8 mouse cellular contexts compared by ENCODE assay signal in genomic region chr1:87620211-87620668, GRCm38 (mm10). TPM values are rescaled to one million over a fixed set of nuclear protein-coding genes. Genes with fewer than 3 reads are reported as not detected.
DNase-seq lines count a peak whose midpoint lies in the region; ATAC-seq lines count a peak whose summit lies in the region.

Gene Inpp5d (plus strand): TSS chr1:87620312.

- intact Hi-C loops in left cerebral cortex, postnatal 25 days (cut with DNase I), result no loop called here

- no peak within 1 kb of the TSS for H3K27ac ChIP-seq in embryonic facial prominence, embryonic 11.5 days (replicated peaks; ENCODE audit: low read depth, low read length)
- no peak within 1 kb of the TSS for H3K27ac ChIP-seq in hindbrain, embryonic 15.5 days (replicated peaks)

- WGBS in embryonic facial prominence, embryonic 11.5 days, result 75% methylated on average over 12 of the region's 12 CpGs
- WGBS in hindbrain, embryonic 15.5 days, result 81% methylated on average over 12 of the region's 12 CpGs

- ATAC-seq in embryonic facial prominence, embryonic 11.5 days (replicated peaks; ENCODE audit: insufficient number of reproducible peaks, low FRiP score, low TSS enrichment, low read depth), result no peak
- no peak for ATAC-seq in hindbrain, embryonic 15.5 days (ENCODE audit: low FRiP score, low read depth)
- peak; percentile 70 for ATAC-seq in megakaryocyte progenitor cell, adult 5-6 weeks (replicated peaks; ENCODE audit: poor library complexity)

- H3K4me3 ChIP-seq in embryonic facial prominence, embryonic 11.5 days (ENCODE audit: low read depth, low read length), result no peak within 1 kb of the TSS
- 0 out of 2 replicates have a peak within 1 kb of the TSS, but pooled peaks have one; percentile 3 for H3K4me3 ChIP-seq in hindbrain, embryonic 15.5 days

- H3K27me3 ChIP-seq in embryonic facial prominence, embryonic 11.5 days (ENCODE audit: control insufficient read depth, insufficient read depth, low read length), result no peaks in the 10 kb centered on the region
- H3K27me3 ChIP-seq in hindbrain, embryonic 15.5 days, result no peaks in the 10 kb centered on the region

- H3K4me1 ChIP-seq in embryonic facial prominence, embryonic 11.5 days (ENCODE audit: control insufficient read depth, insufficient read depth, low read length), result no peaks in the 10 kb centered on the region
- no peaks in the 10 kb centered on the region for H3K4me1 ChIP-seq in hindbrain, embryonic 15.5 days (replicated peaks)

- H3K9ac ChIP-seq in embryonic facial prominence, embryonic 11.5 days (replicated peaks; ENCODE audit: low read length), result no peak within 1 kb of the TSS
- H3K9ac ChIP-seq in hindbrain, embryonic 15.5 days, result no peak within 1 kb of the TSS

- H3K36me3 ChIP-seq in embryonic facial prominence, embryonic 11.5 days (replicated peaks; ENCODE audit: control insufficient read depth, insufficient read depth, low read depth, low read length), result no peaks in the 10 kb centered on the region
- H3K36me3 ChIP-seq in hindbrain, embryonic 15.5 days, result no peaks in the 10 kb centered on the region

- H3K4me2 ChIP-seq in embryonic facial prominence, embryonic 11.5 days (ENCODE audit: low read depth, low read length), result 0 out of 2 replicates have a peak within 1 kb of the TSS, but pooled peaks have one; percentile 7
- peak within 1 kb of the TSS; percentile 19; the same call in 1 of the 2 replicates for H3K4me2 ChIP-seq in hindbrain, embryonic 15.5 days

- DNase-seq in gastrocnemius, postnatal 25 days, result peak; percentile 31
- DNase-seq in gastrocnemius, adult 8-10 months (ENCODE audit: low spot score in 2 of 2), result no peak
- no peak for DNase-seq in embryonic facial prominence, embryonic 11.5 days (ENCODE audit: low spot score)
- DNase-seq in left cerebral cortex, postnatal 25 days (ENCODE audit: low spot score in 2 of 2), result no peak
- DNase-seq in thymus, postnatal 4 days, result peak; percentile 75
- no peak for DNase-seq in cerebellum, postnatal 14 days

- H3K9me3 ChIP-seq in embryonic facial prominence, embryonic 11.5 days (replicated peaks; ENCODE audit: control insufficient read depth, low read length), result no peaks in the 10 kb centered on the region
- no peaks in the 10 kb centered on the region for H3K9me3 ChIP-seq in hindbrain, embryonic 15.5 days

RNA-seq across cellular contexts. Expression of gene Inpp5d, which starts in this region (rescaled TPM):
- 1 to 10 TPM; 1.9 to 5.3 TPM for total RNA-seq in gastrocnemius, postnatal 25 days (2021)
- 1 to 10 TPM; 1.8 to 3.9 (median 2.6) TPM for total RNA-seq in gastrocnemius, adult 8-10 months (2022)
- polyA plus RNA-seq in embryonic facial prominence, embryonic 11.5 days (2014; fragmentation: Nextera tagmentation; extraction: Ambion mirVana), result 2.9 and 3.3 TPM in 2 replicates
- 4.1 and 4.7 TPM in 2 replicates for polyA plus RNA-seq in hindbrain, embryonic 15.5 days (2015; fragmentation: Nextera tagmentation; extraction: Ambion mirVana)
- total RNA-seq in left cerebral cortex, postnatal 25 days (2021), result 10 to 100 TPM; 17.4 to 23.5 TPM
- total RNA-seq in megakaryocyte progenitor cell, adult 5-6 weeks (2015), result 57.6 and 66.3 TPM in 2 replicates
- total RNA-seq in megakaryocyte progenitor cell, adult 5-6 weeks (2017), result 67.8 and 85.6 TPM in 2 replicates

Comparison
In these comparisons a context has a peak if more than half of its experiments do, and no peak if none do; other contexts are left out.
1. DNase-seq: peak in gastrocnemius, postnatal 25 days (single experiment) and thymus, postnatal 4 days (single experiment); none in gastrocnemius, adult 8-10 months (0 of 2), embryonic facial prominence, embryonic 11.5 days (single experiment), left cerebral cortex, postnatal 25 days (0 of 2) and cerebellum, postnatal 14 days (0 of 2).